Mouse (Mus musculus): ENCODE measurements at regions not wholly inside any gene's neighbourhood (a gene's known extent, or its start where the extent isn't known, plus 50 kb on each side); places are given as distances from the start of the nearest gene placed in this dataset.

DNA sequence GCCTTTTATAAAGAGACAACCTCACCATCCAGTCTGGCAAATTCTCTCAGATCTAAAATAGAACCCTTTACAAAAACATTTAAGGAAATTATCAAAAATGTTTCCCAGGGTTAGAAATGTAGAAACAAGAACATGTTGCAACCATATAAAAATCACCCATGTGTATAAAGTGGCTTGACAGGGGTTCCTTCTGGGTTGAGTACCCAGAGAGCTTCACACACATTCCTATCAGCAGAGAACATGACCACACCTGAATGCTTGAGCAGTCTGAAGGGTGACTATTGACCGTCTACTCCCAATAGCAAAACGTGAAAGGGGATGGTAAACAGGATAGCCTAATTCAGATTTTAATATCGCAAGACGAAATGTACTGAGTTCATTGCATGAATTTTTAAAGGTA lies 57.8 kb upstream of the Zfand5 start:
- DNase-seq, result no peak

DNA sequence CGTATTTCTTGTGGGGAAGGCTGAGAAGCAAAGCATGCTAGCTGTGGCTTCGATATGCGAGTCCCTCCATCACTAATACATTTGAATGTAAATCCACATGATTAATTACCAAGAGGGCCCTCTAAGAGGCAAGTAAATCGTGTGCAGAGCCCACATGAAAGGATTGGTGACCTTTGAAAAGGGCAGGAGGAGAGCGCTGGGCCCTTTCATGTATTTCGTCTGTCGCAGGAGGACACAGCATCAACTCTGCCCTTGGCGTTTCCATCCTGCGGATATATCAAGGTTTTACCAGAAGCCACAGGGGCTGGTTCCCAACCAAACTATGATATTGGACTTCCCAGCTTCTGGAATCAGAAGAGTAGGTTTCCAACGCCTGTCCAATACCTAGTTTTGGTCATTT lies 78.6 kb upstream of the Zfand5 start:
- DNase-seq, result no peak

DNA sequence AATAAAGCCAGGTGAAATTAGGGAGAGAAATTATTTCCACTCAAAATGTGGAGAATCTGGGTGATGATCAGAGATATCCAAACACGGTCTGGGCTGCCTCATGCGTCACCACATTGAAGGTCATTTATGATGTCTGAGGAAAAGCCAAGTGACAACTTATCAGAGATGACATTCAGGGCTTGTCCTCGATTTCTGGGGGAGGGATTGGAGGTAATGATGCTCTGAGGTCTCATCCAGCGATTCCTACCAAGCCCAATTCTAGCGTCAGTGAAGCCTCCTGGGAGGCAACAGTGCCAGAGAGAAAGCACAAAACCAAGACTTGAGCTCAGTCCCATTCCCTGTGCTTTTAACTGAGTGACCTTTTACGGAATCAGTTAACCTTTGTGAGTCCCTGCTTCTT lies 79.5 kb upstream of the Zfand5 start:
- no peak for DNase-seq

DNA sequence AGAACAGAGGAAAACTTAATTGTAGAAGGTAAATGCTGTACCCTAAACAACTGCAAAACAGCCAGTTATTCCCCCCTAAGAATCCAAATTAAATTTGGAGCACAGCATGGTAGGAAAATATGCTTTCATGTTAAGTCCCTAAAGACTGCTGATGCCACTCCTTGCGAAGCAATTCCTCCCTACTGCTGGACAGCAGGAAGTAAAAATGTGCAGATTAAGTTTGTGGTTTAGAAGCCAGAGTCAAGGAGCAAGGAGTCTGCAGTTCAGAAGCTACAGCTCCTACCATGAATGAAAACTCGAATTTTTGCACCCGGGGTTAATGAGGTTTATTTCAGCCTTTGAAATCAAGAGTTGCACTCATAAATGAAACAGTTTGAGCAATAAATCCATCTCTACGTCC lies 82.9 kb upstream of the Zfand5 start:
- DNase-seq, result no peak

DNA sequence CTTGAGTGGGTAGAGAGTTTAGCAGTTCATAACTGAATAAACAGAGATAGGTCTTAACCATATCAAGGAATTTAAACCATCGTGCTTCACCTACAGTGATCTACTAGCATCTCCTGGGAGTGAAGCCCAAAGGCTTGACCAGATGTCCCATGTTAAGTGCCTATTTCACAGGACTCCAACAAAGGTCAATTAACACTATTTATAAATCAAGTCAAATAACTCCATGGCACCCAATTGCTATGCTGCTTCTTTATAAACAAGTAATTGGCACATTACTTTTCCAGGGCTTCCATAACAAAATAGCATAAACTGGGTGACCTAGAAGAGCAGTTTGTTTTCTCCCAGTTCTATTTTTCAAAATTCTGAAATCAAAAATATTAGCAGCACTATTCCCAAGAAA lies 85.4 kb upstream of the Zfand5 start:
- no peak for DNase-seq

DNA sequence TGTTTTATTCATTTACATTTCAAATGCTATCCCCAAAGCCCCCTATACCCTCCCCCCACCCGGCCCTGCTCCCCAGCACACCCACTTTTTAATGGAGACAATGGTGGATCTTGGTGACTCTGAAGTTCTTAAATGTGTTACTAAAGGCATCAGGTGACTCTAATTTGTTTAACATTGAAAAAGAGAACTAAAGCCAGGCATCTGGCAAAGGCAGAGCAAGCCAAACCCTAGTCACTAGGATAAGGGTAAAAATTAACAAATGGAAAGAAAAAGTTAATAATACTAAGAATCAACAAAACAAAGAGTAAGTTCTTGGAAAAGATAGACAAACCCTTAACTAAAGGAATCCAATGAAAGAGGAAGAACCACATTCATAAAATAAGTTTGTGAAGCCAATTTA lies 86.1 kb upstream of the Zfand5 start:
- DNase-seq, result no peak

DNA sequence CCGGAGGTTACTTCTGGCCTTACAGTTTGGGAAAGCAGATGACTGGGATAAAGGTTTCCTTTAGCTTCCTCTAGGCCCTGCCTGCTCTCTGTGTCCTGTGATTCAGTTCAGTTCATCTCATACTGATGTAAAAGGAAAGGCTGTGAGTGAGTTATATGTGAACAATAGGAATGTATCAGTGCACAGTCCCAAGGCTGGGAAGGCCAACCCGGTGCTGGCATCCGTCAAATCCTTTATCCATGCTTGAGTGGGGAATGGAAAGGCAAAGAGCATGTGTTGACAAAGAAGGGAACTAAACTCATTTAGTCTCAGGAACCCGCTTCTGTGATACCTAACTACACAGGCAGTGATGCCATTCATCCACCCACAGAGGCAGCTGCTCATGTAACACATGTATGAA lies 89.0 kb upstream of the Zfand5 start:
- DNase-seq, result no peak

DNA sequence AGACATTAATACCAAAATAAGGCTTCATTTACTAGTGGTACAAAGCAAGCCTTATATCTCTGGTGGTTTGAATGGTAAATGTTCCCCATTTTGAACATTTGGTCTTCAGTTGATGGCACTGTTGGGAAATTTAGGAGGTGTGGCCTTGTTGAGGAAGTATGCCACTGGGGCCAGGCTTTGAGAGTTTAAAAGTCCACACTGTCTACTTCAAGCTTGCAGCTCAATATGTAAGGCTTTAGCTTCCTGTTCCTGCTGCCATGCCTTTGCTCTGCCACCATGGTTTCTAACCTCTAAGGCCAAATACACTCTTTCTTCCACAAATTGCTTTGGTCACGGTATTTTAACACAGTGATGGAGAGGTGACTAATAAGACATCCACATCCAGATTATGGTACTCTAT lies 92.2 kb upstream of the Zfand5 start:
- no peak for DNase-seq

DNA sequence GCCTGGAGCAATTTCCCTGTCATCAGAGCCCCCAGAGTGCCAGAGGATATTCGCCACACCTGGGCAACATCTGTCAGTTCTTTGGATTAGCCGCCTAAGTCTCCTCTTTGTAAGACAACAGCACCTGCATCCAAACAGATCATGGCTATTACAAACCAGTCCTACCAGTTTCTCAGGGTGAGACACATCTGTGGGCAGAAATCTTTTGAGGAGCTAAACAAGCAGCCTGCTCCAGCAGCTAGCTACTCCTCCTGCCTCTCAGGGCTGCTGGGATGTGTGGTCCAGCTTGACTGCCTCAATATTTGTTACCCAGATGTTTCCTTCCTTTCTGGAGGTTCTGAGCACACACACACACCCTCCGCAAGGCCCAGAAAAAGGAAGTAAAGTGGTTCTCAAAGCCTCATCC lies 96.6 kb upstream of the Zfand5 start:
- no peak for DNase-seq

DNA sequence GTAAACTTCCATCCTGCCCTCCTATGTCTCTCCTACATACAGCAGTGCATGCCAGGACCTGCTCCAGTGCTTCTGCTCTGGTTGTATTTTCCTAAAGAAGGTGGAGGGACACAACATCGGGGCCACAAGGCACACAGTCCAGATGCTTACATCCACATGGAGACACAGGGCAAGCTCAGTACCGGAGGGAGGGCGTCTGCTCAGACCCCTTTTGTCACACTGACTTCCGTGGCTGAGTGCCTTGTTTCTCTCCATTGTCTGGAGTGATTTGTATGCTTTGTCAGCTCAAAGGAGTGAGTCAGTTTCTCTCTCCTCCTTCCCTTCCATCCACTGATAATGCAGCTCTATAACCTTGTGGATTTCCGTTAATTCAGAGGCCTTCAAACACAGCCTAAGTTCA lies 97.4 kb upstream of the Zfand5 start:
- no peak for DNase-seq

DNA sequence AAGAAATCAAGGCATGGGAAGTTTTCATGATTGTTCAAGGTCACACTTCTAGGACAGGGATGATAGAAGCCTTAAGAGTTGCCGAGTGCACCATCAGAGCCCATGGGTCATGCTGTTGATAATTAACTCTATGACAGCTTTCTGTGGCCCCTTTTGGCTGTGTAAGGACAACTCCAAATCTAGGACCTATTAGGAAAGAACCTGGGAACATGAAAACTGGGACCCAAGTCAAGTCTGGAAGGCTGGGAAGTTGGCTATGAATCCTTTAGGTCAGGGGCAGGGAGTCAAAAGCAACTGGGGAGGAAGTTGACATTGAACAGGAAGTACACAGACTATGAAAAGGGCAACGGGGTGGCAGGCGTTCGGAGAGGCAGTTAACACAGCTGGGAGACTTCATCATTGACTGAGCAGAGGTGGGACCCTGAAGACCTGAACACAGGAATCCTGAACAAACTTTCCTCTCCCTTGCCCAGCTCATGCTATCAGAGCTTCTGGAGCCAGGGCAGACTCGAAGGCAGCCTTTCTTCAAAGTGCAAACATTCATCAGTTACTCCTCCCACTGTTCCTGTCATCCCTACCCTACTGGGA lies 98.1 kb upstream of the Zfand5 start:
- no peak for DNase-seq

DNA sequence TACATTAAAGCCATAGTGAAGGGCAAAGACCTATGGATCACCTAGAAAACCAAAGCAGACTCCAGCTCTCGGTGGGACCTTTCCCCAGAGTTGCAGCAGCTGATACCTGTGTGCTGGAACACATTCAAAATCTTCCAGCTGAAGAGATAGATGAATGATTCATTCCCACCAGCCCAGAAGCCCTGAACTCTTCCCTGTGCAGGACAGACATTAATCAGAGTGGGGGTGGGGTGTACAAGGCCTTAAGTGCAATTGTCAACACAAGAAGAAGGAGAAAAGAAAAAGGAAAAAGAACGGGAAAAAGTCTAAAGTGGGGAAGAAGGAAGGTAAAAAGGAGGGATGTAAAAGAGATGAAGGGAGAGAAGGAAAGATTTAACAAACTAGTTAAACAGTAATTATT lies 100.9 kb upstream of the Zfand5 start:
- DNase-seq, result no peak

DNA sequence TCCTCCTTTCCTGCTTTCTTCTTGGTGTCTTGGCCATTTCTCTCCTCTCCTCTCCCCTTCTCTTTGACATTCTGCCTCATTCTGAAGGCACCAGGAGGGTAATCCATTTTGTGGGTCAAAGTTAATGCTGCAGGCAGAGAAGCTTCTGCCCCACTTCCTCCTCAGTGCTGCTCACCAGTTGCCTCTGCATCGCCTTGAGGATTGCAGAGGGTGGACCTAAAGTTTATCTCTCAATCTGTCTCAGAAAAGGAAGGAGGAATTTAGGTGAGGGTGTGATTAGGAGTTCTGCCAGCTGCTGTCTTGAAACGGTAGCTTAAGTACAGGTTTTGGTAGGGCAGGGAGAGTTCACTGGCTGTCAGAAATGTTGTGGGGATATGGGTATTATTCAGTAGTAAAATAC lies 101.3 kb upstream of the Zfand5 start:
- no peak for DNase-seq

DNA sequence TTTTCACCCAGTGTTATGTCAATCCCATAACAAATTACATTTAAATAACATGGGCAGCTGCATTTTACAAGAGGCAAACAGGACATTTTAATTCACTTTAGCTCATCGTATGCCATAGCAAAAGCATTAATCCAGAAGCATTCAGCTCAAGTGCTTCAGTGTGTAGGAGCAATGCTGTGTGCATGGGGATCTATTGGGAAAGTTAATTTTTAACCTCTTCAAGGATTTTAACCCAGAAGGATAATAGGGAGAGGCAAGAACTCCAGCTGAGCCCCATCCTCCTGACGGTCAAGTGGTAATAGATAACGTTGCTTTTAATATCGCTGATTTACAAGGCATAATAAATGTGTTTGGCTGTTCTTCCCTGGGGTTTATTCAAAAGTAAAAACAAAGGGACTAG lies 105.1 kb upstream of the Zfand5 start:
- DNase-seq, result no peak

DNA sequence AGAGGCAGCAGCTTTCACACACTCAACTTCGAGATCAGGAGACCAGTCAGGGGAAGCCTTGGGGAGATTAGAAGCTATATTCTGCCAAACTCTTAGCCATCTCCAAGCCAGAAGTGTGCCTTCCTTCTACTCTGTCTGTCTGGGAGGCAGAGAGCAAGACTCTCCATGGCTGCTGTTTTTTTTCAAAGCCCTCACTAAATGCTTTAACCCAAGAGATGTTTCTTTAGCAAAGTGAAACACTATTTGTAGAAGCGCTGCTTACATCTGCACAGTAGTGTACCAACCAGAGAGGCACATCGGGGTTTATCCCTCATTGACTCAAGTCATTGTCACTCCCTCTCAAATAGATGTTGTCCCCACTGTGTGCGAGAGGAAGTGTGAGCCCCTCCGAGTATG lies 105.6 kb upstream of the Zfand5 start:
- DNase-seq, result no peak

DNA sequence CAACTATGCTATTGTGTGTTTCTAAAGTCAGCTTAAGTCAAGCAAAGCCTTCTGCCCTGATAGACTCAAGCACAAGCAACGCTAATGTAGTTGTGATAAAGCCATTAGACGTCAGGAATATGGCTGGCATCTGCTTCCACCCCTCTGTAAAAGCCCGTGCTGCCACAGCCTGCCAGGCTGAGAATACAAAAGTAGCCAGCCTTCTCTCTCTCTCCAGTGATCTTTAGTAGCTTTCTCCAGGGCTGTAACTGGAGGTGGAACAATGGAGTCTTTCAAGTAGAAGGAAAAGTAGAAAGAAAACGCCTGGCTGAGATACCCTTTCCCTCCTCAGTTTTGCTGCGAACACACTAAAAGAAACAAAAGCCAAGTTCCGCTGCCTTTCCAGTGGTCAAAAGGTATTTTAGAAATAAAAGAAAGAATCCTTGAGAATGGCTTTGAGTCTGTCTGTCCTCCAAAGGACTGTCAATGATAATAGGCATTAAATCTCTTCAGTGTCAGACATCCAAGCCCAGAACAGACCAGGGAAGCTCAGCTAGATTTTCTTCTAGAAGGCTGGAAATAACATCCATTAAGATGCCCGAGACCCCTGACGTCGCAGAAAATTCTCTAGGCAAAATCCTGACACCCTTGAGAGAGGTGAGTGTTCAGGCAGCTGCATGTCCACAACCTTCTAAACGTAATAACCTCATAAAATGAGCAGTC lies 106.2 kb upstream of the Zfand5 start:
- DNase-seq, result peak in 1 of 2 experiments; percentile 34

DNA sequence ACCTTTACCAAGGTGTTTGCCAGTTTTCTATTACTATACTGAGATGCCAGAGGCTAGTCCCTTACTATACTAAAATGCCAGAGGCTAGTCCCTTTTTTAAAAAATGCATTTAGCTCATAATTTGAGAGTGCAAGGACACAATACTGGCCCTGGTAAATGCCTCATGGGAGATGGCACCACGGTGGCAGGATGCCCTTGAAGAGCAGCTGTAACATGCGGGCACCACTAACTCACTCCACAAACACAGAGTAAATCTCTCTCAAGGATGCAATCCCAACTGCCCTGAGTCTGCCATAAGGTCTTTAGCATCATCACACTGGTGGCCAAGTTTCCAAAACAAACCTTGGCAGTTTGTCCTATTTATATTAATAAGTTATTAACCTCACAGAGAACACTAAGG lies 108.1 kb upstream of the Zfand5 start:
- no peak for DNase-seq

DNA sequence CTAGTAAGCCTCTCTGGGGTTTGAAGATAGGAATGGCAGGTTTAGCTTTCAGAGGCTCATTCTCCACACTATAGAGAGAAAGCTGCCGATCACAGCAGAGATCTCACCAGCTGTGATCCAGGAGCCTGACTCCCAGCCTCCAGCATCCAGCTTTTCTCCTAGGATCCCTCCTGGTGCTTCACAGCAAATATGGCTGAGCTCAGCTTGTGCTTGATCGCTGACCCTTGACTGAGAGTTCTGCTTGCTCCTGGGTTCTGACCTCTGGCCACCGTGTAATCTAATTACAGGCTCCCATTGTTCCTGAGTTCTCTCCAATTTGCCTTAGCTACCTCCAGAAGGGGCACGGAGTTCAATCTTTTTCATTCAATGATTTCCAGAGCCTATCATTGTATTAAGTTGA lies 111.1 kb upstream of the Zfand5 start:
- DNase-seq, result no peak

DNA sequence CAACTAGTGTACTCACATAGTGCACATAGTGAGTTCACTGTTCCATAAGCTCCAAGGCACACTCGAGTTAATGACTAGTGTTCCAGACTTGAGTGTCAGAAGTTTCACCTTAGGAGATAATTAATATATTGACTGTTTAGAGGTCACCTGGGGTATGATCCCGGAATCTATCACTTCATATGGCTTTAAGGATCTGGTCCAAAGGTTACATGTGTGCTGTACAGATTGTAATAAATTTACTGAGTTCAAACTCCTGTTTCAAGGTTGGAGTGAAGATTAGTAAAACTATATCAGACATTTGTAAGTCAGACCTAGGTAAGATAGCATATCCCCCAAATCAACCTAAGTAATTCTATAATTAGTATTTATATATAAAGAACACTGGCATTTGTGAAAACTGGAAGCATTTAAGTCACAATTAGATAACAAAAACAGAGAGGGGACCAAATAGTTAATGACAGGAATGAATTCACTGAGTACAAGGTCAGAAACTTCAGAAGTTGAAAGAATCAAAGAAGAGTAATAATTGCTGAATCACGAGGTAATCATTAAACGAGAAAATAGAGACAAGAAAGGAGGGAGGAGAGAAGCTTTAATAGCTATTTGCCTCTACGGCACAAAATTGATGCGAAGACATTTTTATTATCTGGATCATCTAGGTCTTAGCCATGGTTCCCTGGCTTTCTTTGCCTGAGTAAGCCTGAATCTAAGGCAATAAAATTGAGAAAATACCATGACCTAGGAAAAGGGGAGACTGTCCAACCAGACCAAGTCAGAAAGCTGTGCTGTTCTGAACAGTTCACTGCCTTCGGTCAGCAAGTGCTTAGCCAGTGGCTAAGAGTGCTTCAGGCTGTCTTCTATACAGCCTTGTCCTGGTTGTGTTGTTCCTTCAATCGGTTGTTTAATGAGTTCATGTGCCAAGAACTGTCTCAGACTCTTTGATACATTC lies 112.6 kb upstream of the Zfand5 start:
- no peak for DNase-seq

DNA sequence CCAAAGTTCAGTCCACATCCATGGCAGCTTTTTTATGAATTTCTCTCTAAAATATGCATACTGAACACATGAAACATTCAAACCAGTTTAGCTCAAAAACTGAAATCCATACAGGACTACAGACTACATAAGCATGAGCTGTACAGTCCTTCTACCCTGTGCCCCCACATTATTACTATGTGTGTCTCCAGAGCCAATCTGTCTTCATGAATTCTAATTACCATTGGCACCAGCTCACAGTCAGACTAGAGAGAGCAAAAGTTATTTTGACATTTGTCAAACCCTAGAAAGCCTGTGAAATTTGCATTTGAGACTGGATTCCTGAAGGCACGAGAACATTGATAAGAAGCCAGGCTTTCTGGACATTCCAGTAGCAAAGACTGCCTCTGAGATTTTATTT lies 117.9 kb upstream of the Zfand5 start:
- no peak for DNase-seq

DNA sequence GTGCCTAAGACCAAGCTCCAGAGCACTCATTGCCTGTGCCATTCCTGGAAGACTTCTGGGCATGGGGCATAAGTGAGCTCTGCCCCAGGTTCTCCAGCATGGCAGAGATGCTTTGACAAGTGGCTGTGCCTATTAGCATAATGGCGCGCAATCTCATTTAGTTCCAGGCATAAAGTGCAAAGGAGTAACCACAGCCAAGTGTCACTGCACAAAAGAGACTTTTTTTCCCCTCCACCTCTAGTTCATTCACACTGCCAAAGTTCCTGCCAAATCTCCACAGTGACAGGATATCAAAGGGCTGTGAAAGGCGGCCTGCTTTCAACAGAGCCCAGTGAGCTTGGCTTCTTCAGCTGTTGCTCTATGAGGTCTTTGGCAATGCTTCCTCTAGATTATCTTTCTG lies 120.1 kb upstream of the Zfand5 start:
- DNase-seq, result peak; percentile 86 to 87

DNA sequence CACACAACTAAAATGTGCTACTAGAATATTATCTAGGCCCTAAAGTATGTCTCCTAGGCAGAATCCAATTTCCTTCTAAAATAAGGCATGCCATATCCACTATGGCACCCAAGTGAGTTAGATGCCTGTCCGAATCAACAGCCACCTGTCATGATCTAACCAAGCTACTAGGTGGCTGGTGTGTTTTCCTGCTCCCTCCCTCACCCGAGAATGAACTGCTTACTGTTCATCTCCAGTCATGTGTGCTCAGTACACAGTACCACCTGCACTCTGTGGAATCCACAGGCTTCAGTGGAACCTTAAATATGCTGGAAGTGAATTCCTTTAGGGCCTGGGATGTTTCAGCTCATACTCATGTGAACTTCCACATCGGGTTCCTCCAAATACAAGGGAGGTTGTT lies 121.2 kb upstream of the Zfand5 start:
- peak; percentile 70 to 77 for DNase-seq

DNA sequence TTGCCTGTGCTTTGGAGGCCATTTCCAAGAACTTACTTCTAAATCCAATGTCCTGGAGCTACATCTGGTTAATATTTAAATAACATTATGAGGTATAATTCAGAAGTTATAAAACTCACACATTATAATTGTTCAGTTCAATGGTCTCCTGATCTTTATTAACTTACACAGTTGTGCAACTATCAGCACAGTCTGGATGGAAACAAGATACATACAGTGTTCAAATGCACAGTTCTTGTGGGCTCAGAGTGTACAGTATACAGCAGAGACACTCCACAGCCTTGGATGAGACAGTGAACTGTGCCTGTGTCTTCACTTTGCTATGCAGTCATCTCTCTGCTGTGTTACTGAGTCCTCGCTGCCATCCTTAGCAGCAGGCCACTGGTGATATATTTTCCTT lies 121.8 kb upstream of the Zfand5 start:
- no peak for DNase-seq

DNA sequence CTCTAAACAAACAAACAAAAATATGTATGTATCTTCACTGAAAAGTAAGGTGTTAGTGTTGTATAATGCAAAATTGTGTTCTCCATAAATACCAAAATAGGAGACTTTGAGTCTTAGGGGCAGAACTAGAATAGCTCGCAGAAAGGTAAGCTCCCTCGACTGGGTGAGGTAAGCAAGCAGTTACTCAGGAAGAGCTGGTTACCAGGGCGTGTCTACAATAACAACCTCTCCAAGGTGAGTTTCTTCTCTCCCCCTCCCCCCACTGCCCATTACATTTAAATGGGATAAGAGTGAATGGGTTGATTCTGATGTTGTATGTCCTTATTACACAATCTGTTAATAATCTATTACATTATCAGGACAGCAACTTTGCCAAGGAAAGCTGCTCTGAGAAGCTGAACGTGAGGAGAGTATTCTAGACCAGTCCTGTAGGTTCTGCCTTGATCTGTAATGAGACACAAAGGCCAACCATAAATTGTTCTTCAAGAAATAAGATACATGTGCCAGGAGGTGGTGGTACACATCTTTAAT lies 125.2 kb upstream of the Zfand5 start:
- no peak for DNase-seq
